Mouse (Mus musculus): Measurements from ENCODE around the gene Gdf15. TPM values are rescaled to one million over a fixed set of nuclear protein-coding genes. Genes with fewer than 3 reads are reported as not detected.
A peak's percentile ranks its signal among the peaks of the same experiment; 100 is the strongest.

Gdf15 gene
- total and polyA plus RNA-seq, 3 experiments: 0.03 TPM; not detected in 2

DNA sequence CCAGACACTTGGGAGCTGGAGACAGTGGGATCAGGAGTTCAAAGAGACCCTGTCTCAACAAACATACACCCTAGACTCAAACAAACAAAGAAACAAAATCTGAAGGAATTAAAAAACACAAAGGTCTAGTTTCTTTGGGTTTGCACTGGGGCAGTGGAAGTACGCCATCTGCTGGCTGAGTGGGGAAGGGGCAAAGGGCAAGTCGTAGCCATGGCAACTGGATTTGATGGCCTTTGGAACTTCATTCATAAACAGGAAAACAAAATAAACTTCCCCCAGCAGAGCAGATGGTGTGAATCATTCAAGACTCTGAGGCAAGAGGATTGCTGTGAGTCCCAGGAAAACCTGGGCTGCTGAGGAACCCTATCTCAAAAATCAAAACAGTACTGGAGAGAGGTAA lies 21.0 kb upstream of the Gdf15 start:
- Histone ChIP-seq H3K9me3 (replicated peaks) (no peaks in the 10 kb centered on the region), H3K4me1 (ENCODE audit: insufficient read depth, low read depth, low read length) (peaks cover 22% of the 10 kb centered on the region), H3K4me3 (ENCODE audit: low read depth, low read length) (no peak overlapping the region), H3K27me3 (ENCODE audit: insufficient read depth, low read length) (no peaks in the 10 kb centered on the region), H3K36me3 (replicated peaks) (peaks cover 93% of the 10 kb centered on the region)
- ATAC-seq (ENCODE audit: extremely low read depth, insufficient number of reproducible peaks, low FRiP score, poor library complexity, severe bottlenecking) (no peak), DNase-seq (ENCODE audit: low spot score) (no peak)
- TF ChIP-seq CTCF (IDR thresholded peaks at IDR 0.05; ENCODE audit: low read depth, low read length) (peak; percentile 94), POLR2AphosphoS5 (IDR thresholded peaks at IDR 0.05; ENCODE audit: insufficient replicate concordance, low read depth, low read length) (no peak)

DNA sequence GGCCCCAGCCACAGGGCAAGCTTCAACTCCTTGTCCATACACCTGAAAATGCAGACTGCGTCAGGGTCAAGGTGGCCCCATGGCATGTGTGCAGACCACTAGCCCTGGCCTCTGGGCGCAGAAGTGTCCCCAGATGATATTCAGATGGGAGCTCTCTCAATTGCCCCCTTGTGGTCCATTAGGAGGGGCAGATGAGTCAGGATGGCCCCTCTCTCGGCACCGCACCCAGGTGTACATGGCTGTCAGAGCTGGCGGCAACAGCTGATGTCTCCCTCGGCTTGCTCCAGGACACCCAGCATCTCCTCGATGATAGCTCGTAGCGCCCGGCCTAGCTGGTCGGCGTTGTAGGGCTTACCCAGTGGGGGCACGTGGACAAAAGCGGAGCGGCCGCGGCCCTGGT lies 18.1 kb upstream of the Gdf15 start:
- TF ChIP-seq TAL1 (conservative IDR thresholded peaks at IDR 0.05; ENCODE audit: low read depth, low read length) (no peak), GATA2 (IDR thresholded peaks at IDR 0.05; ENCODE audit: borderline replicate concordance, low read depth, low read length) (no peak), POLR2AphosphoS5 (IDR thresholded peaks at IDR 0.05; ENCODE audit: insufficient replicate concordance, low read depth, low read length) (no peak), CTCF (IDR thresholded peaks at IDR 0.05; ENCODE audit: low read depth, low read length) (no peak), GATA1 (IDR thresholded peaks at IDR 0.05; ENCODE audit: borderline replicate concordance, low read length) (no peak)
- H3K4me1 ChIP-seq (ENCODE audit: insufficient read depth, low read depth, low read length): peaks cover 27% of the 10 kb centered on the region
- peaks cover 2% of the 10 kb centered on the region; the same call in 1 of the 2 replicates for H3K27me3 ChIP-seq (ENCODE audit: insufficient read depth, low read length)
- H3K4me3 ChIP-seq (ENCODE audit: low read depth, low read length): no peak overlapping the region
- peaks cover 66% of the 10 kb centered on the region for H3K36me3 ChIP-seq (replicated peaks)
- H3K9me3 ChIP-seq (replicated peaks): no peaks in the 10 kb centered on the region
- DNase-seq (ENCODE audit: low spot score): no peak
- ATAC-seq (ENCODE audit: extremely low read depth, insufficient number of reproducible peaks, low FRiP score, poor library complexity, severe bottlenecking): no peak

DNA sequence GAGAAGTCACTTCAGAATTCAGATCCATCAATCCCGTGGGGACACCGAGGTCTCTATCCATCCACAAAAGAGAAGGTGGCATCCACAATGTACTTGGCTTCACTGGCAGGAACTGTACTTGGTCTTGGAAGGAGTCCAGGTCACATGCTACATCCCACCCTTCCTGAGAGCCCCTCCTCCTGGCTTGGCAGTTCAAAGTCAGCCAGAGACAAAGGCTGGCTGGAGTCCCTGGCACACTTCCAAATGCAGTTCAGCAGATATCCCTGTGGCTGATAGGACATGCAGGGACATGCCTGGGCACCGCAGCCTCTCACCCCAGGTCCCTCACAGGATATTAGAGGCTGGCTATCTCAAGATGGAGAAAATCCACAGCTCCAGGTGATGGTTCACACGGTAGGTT lies 17.1 kb upstream of the Gdf15 start:
- DNase-seq (ENCODE audit: low spot score) (peak; percentile 55), ATAC-seq (ENCODE audit: extremely low read depth, insufficient number of reproducible peaks, low FRiP score, poor library complexity, severe bottlenecking) (no peak)
- TF ChIP-seq GATA1 (IDR thresholded peaks at IDR 0.05; ENCODE audit: borderline replicate concordance, low read length) (no peak), POLR2AphosphoS5 (IDR thresholded peaks at IDR 0.05; ENCODE audit: insufficient replicate concordance, low read depth, low read length) (no peak), TAL1 (conservative IDR thresholded peaks at IDR 0.05; ENCODE audit: low read depth, low read length) (no peak), CTCF (IDR thresholded peaks at IDR 0.05; ENCODE audit: low read depth, low read length) (no peak), GATA2 (IDR thresholded peaks at IDR 0.05; ENCODE audit: borderline replicate concordance, low read depth, low read length) (no peak)
- H3K36me3 ChIP-seq (replicated peaks): peaks cover 56% of the 10 kb centered on the region
- no peak overlapping the region for H3K4me3 ChIP-seq (ENCODE audit: low read depth, low read length)
- peaks cover 2% of the 10 kb centered on the region; the same call in 1 of the 2 replicates for H3K27me3 ChIP-seq (ENCODE audit: insufficient read depth, low read length)
- H3K4me1 ChIP-seq (ENCODE audit: insufficient read depth, low read depth, low read length): peaks cover 27% of the 10 kb centered on the region
- H3K9me3 ChIP-seq (replicated peaks): no peaks in the 10 kb centered on the region

DNA sequence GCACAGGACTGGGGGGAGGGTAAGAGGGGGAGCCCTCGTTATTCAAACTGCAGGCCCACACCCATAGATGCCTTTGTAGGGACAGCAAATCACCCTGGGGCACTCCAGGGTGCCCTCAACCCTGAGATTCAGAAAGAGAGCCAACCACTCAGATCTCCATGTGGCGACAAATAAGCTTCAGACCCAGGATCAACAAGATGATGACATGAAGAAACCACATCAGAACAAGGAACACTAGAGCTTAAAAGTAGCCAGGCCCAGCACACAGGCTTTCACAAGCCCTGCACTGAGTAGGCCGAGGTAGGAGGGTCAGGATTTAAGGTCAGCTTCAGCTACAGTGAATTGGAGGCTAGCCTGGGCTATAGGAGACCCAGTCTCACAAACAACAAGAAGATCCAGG lies 16.7 kb upstream of the Gdf15 start:
- Histone ChIP-seq H3K9me3 (replicated peaks) (no peaks in the 10 kb centered on the region), H3K4me3 (ENCODE audit: low read depth, low read length) (no peak overlapping the region), H3K36me3 (replicated peaks) (peaks cover 53% of the 10 kb centered on the region), H3K4me1 (ENCODE audit: insufficient read depth, low read depth, low read length) (peaks cover 27% of the 10 kb centered on the region), H3K27me3 (ENCODE audit: insufficient read depth, low read length) (peaks cover 2% of the 10 kb centered on the region; the same call in 1 of the 2 replicates)
- TF ChIP-seq GATA1 (IDR thresholded peaks at IDR 0.05; ENCODE audit: borderline replicate concordance, low read length) (no peak), CTCF (IDR thresholded peaks at IDR 0.05; ENCODE audit: low read depth, low read length) (no peak), TAL1 (conservative IDR thresholded peaks at IDR 0.05; ENCODE audit: low read depth, low read length) (no peak), POLR2AphosphoS5 (IDR thresholded peaks at IDR 0.05; ENCODE audit: insufficient replicate concordance, low read depth, low read length) (no peak), GATA2 (IDR thresholded peaks at IDR 0.05; ENCODE audit: borderline replicate concordance, low read depth, low read length) (no peak)
- DNase-seq (ENCODE audit: low spot score) (peak; percentile 30), ATAC-seq (ENCODE audit: extremely low read depth, insufficient number of reproducible peaks, low FRiP score, poor library complexity, severe bottlenecking) (no peak)

DNA sequence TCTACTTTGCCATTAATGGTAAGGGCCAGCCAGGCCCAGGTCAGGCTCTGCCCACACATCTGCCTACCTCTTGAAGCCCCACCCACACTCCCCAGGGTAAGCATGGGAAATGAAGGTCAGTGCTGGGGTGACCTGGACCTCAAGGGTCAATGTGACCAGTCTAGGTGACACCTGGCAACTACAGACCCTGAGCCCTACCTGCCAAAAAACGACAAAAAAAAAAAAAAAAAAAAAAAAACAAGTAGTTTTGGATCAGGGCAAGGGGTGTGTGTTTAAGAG lies 15.8 kb upstream of the Gdf15 start:
- no peak for TF ChIP-seq GATA2 (IDR thresholded peaks at IDR 0.05; ENCODE audit: borderline replicate concordance, low read depth, low read length)
- TF ChIP-seq POLR2AphosphoS5 (IDR thresholded peaks at IDR 0.05; ENCODE audit: insufficient replicate concordance, low read depth, low read length): no peak
- TF ChIP-seq GATA1 (IDR thresholded peaks at IDR 0.05; ENCODE audit: borderline replicate concordance, low read length): no peak
- TF ChIP-seq CTCF (IDR thresholded peaks at IDR 0.05; ENCODE audit: low read depth, low read length): no peak
- no peak for TF ChIP-seq TAL1 (conservative IDR thresholded peaks at IDR 0.05; ENCODE audit: low read depth, low read length)
- H3K4me1 ChIP-seq (ENCODE audit: insufficient read depth, low read depth, low read length): peaks cover 30% of the 10 kb centered on the region
- H3K36me3 ChIP-seq (replicated peaks): peaks cover 49% of the 10 kb centered on the region
- DNase-seq (ENCODE audit: low spot score): no peak
- peaks cover 6% of the 10 kb centered on the region; the same call in 1 of the 2 replicates for H3K27me3 ChIP-seq (ENCODE audit: insufficient read depth, low read length)
- no peak overlapping the region for H3K4me3 ChIP-seq (ENCODE audit: low read depth, low read length)
- no peaks in the 10 kb centered on the region for H3K9me3 ChIP-seq (replicated peaks)
- no peak for ATAC-seq (ENCODE audit: extremely low read depth, insufficient number of reproducible peaks, low FRiP score, poor library complexity, severe bottlenecking)

DNA sequence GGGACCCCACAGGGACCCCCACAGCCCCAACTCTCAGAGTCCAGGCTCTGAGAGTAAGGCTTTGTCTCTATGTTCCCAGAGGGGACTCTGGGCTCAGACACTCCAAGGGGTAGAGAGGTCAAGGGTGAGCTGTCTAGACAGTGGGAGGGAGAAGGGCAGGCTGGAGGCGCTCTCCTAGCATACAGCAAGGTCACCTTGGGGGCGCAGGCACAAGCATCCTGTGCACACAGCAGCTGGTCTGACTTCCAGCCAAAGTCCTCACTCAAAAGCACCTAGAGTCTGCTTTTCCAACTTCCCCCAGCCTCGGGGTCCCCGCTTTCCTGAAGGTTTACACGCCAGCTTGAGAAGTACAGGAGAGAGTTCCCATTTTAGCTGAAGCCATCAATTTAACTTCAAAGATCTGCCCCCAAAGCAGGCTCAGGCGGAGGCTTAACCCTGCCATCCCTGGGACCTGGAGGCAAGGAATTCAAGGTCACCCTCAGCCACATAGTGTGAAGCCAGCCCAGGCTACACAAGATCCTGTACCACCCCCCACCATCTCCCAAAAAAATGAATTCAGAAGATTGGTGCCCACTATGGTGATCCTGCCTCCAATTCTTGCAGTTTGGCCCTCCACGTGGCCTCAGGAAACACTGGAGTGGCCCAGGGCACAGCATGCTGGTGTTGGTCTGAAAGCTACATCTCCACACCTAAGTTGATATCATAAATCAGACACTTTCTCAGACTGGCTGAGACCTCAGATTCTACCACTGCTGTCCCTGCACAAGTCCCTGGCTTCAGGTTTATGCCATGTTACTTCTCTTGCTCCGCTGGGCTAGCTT lies 15.3 kb upstream of the Gdf15 start:
- Histone ChIP-seq H3K4me3 (ENCODE audit: low read depth, low read length) (no peak overlapping the region), H3K9me3 (replicated peaks) (no peaks in the 10 kb centered on the region), H3K27me3 (ENCODE audit: insufficient read depth, low read length) (peaks cover 10% of the 10 kb centered on the region; the same call in 1 of the 2 replicates), H3K4me1 (ENCODE audit: insufficient read depth, low read depth, low read length) (peaks cover 32% of the 10 kb centered on the region), H3K36me3 (replicated peaks) (peaks cover 44% of the 10 kb centered on the region)
- TF ChIP-seq GATA1 (IDR thresholded peaks at IDR 0.05; ENCODE audit: borderline replicate concordance, low read length): no peak
- no peak for TF ChIP-seq GATA2 (IDR thresholded peaks at IDR 0.05; ENCODE audit: borderline replicate concordance, low read depth, low read length)
- no peak for DNase-seq (ENCODE audit: low spot score)
- ATAC-seq (ENCODE audit: extremely low read depth, insufficient number of reproducible peaks, low FRiP score, poor library complexity, severe bottlenecking): no peak

All from G1E (cell line).